22 mouse cellular contexts compared by ENCODE assay signal in the genomic region with DNA sequence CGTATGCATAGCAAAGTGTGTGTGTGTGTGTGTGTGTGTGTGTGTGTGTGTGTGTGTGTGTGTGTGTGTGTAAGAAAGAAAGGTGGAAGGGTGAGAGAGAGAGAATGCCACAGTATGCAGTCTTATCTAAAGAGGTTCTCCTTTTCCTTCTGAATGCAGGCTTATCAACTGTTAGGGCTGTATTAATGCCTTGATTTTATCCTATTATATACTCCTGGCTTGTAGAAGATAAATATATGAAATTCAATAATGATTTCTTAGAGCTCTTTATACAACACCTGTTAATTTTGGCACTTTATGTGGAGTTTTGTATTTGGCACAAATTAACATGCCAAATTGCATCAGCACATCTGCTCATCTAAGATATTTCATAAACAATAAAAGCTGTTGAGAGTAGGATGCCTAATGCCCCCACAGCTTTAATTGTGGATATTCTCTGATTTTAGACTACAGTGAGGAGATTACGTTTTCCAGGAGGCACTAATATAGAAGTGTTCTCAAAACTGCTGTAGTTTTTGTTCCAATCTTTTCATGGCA.
A peak's percentile ranks its signal among the peaks of the same experiment; 100 is the strongest.
DNase-seq lines count a peak whose midpoint lies in the region; ATAC-seq and TF ChIP-seq lines count a peak whose summit lies in the region.
"Had no signal": no experiment of that assay in that cellular context is flagged by ENCODE, and none has a peak within 500 bp of the region (broad histone marks: within the 10 kb centered on the region; RNA-seq: fewer than 3 reads in every experiment).

No protein-coding gene starts in this region.

- H3K4me3 ChIP-seq in forebrain, embryonic 14.5 days (ENCODE audit: low read depth, low read length): no peak overlapping the region
- no peak overlapping the region for H3K4me3 ChIP-seq in forebrain, embryonic 13.5 days
- no peak overlapping the region for H3K4me3 ChIP-seq in G1E (ENCODE audit: low read depth, low read length)
- H3K4me3 ChIP-seq: embryonic facial prominence, embryonic 12.5 days; gastrocnemius, adult 2 months; heart, embryonic 10.5 days; hindbrain, embryonic 12.5 days; intestine, embryonic 15.5 days had no signal

- H3K4me1 ChIP-seq in forebrain, embryonic 14.5 days (ENCODE audit: control insufficient read depth, insufficient read depth, low read length): no peaks in the 10 kb centered on the region
- no peaks in the 10 kb centered on the region for H3K4me1 ChIP-seq in forebrain, embryonic 13.5 days
- no peaks in the 10 kb centered on the region for H3K4me1 ChIP-seq in G1E (ENCODE audit: insufficient read depth, low read depth, low read length)
- H3K4me1 ChIP-seq: embryonic facial prominence, embryonic 12.5 days; heart, embryonic 10.5 days; hindbrain, embryonic 12.5 days; intestine, embryonic 15.5 days had no signal

- no peak overlapping the region for H3K9ac ChIP-seq in forebrain, embryonic 14.5 days (ENCODE audit: low read length)
- no peak overlapping the region for H3K9ac ChIP-seq in forebrain, embryonic 13.5 days
- H3K9ac ChIP-seq: embryonic facial prominence, embryonic 12.5 days; hindbrain, embryonic 12.5 days; intestine, embryonic 15.5 days had no signal

- H3K4me2 ChIP-seq in forebrain, embryonic 14.5 days (ENCODE audit: low read length): no peak overlapping the region
- H3K4me2 ChIP-seq in forebrain, embryonic 13.5 days: no peak overlapping the region
- H3K4me2 ChIP-seq: embryonic facial prominence, embryonic 12.5 days; hindbrain, embryonic 12.5 days; intestine, embryonic 15.5 days had no signal

- no peaks in the 10 kb centered on the region for H3K36me3 ChIP-seq in forebrain, embryonic 14.5 days (ENCODE audit: control insufficient read depth, insufficient read depth, low read length)
- H3K36me3 ChIP-seq in forebrain, embryonic 13.5 days (ENCODE audit: poor library complexity, severe bottlenecking): no peaks in the 10 kb centered on the region
- no peaks in the 10 kb centered on the region for H3K36me3 ChIP-seq in G1E (replicated peaks)
- H3K36me3 ChIP-seq: embryonic facial prominence, embryonic 12.5 days; heart, embryonic 10.5 days; hindbrain, embryonic 12.5 days; intestine, embryonic 15.5 days had no signal

- TF ChIP-seq CTCF in G1E (IDR thresholded peaks at IDR 0.05; ENCODE audit: low read depth, low read length): no peak

- peak; percentile 35 for DNase-seq in forebrain, embryonic 14.5 days (ENCODE audit: low spot score)
- peak; percentile 17 for DNase-seq in layer of hippocampus, adult 11-12 months (ENCODE audit: low spot score)
- DNase-seq in layer of hippocampus, postnatal 36 days: no peak
- no peak for DNase-seq in G1E (ENCODE audit: low spot score)
- DNase-seq in layer of hippocampus, adult 9-10 months (ENCODE audit: low spot score): peak; percentile 50
- DNase-seq in right cerebral cortex, postnatal 4 days: no peak
- DNase-seq: adrenal gland, adult 2 months; adrenal gland, postnatal 25 days; B cell, adult 2 months; cerebellum, adult 11 months; cerebellum, adult 9-10 months; cerebellum, postnatal 25 days; gastrocnemius, adult 2 months; heart, adult 18-20 months; heart, postnatal 10 days; heart, postnatal 4 days had no signal

- no peak overlapping the region for H3K27ac ChIP-seq in forebrain, embryonic 14.5 days (ENCODE audit: low read depth, low read length)
- no peak overlapping the region for H3K27ac ChIP-seq in forebrain, embryonic 13.5 days
- H3K27ac ChIP-seq: embryonic facial prominence, embryonic 12.5 days; gastrocnemius, adult 2 months; heart, embryonic 10.5 days; hindbrain, embryonic 12.5 days; intestine, embryonic 15.5 days had no signal

- ATAC-seq in forebrain, embryonic 14.5 days: no peak
- ATAC-seq in forebrain, embryonic 13.5 days: no peak
- ATAC-seq in G1E (ENCODE audit: extremely low read depth, insufficient number of reproducible peaks, low FRiP score, poor library complexity, severe bottlenecking): 0 out of 2 replicates have a peak, but pooled peaks have one; percentile 28
- ATAC-seq in CD4-positive, CD25-positive, alpha-beta regulatory T cell, adult 4 months: no peak
- ATAC-seq: intestine, embryonic 15.5 days had no signal

- H3K27me3 ChIP-seq in forebrain, embryonic 14.5 days (replicated peaks; ENCODE audit: control insufficient read depth, insufficient read depth, low read length): no peaks in the 10 kb centered on the region
- H3K27me3 ChIP-seq in forebrain, embryonic 13.5 days: no peaks in the 10 kb centered on the region
- H3K27me3 ChIP-seq in G1E (ENCODE audit: insufficient read depth, low read length): no peaks in the 10 kb centered on the region
- H3K27me3 ChIP-seq: embryonic facial prominence, embryonic 12.5 days; hindbrain, embryonic 12.5 days; intestine, embryonic 15.5 days had no signal

- WGBS in forebrain, embryonic 14.5 days: 68% methylated on average over 2 of the region's 2 CpGs
- WGBS in forebrain, embryonic 13.5 days: 81% methylated on average over 2 of the region's 2 CpGs

- no peaks in the 10 kb centered on the region for H3K9me3 ChIP-seq in forebrain, embryonic 14.5 days (replicated peaks; ENCODE audit: control insufficient read depth, low read length)
- H3K9me3 ChIP-seq in forebrain, embryonic 13.5 days (replicated peaks): no peaks in the 10 kb centered on the region
- no peaks in the 10 kb centered on the region for H3K9me3 ChIP-seq in G1E (replicated peaks)
- H3K9me3 ChIP-seq: embryonic facial prominence, embryonic 12.5 days; heart, embryonic 10.5 days; hindbrain, embryonic 12.5 days; intestine, embryonic 15.5 days had no signal

Comparison
In these comparisons a context has a peak if more than half of its experiments do, and no peak if none do; other contexts are left out.
1. DNase-seq: peak in forebrain, embryonic 14.5 days (single experiment), layer of hippocampus, adult 11-12 months (single experiment) and layer of hippocampus, adult 9-10 months (single experiment); none in layer of hippocampus, postnatal 36 days (0 of 2), G1E (single experiment) and right cerebral cortex, postnatal 4 days (single experiment).